Mouse (Mus musculus): ENCODE data around the gene Cdc42ep3. TPM values are rescaled to one million over a fixed set of nuclear protein-coding genes. Genes with fewer than 3 reads are reported as not detected.

Gene Cdc42ep3
- total RNA-seq, 2 experiments from 2014 or later, result 15.6 to 17.6 TPM

DNA sequence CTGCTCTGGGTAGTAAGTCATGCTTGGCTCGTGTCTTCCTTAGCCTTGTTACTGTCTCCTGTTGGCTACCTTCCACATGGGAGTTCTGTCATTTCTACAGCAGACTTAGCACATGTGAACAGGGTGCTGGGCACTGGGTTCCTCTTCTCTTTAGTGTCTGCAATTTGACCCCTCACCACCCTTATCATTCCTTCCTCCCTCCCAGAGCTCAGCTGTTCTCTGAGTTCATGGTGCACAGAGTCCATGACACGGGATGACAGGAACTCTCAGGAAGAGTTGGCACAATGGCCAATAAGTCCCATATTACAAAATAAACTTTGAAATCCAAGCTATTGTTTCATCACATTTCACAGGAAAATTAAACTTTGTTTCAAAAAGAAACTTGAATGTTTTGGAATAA is 64.2 kb downstream of the Cdc42ep3 start:
- DNase-seq, result no peak

DNA sequence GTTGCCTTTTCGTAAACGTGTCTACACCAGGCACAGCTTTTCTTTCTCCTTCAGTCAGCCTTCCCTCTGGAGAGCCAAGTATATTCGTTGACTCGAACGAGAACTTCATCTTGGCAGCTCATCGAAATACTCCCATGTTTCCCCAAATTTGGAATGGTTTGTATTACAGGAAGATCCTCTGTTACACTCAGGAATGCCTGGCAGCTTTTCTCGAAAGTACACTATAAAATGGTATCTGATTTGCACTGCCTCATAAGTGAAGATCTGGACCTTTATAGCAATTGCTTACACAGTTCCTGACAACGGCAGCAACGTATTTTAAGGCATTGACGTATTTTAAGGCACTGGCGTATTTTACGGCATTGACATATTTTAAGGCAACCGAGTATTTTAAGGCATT is 67.6 kb downstream of the Cdc42ep3 start:
- no peak for DNase-seq

DNA sequence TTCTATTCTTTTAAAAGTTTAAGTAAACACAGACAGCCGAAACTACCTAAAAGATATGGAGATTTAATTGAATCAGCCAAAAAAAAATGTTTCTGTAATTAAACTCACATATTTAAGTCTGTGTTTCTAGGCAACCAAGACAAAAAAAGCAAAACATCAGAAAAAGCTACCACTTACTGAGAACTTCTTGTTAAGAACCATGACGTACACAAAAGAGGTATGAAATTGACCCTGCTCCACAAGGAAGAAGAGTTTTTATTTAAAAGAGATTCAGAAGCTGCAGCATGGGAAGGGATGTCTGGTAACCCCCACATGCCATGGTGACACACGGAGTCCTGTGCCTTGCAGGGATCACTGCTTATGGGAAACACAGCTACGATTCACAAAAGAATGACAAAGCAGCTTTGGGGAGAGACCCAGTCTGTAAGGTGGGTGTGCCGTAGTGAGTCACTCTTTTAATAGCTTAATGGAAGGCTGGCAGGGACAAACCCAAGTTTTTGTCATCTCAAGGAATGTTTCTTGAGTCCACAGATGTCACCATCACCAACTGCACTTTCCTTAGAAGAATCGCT is 69.8 kb downstream of the Cdc42ep3 start:
- no peak for DNase-seq
